Mouse (Mus musculus) heart, postnatal 0 days (tissue): ENCODE measurements around the gene Ndnf. TPM values are rescaled to one million over a fixed set of nuclear protein-coding genes. Genes with fewer than 3 reads are reported as not detected.

Experiments
- ATAC-seq: fragments of 200-750 bp; cut with Nextera tagmentation; 2 replicates; pipeline ENCODE4 v1.8.0; 2017; ENCODE audit warnings: low read depth, moderate number of reproducible peaks, moderate library complexity; ENCODE audit not compliant: insufficient read depth
- DNase-seq: peaks from one replicate; pipeline ENCODE4 v3.0.0-alpha.2; 2016; ENCODE audit warnings: low spot score
- H3K27ac ChIP-seq: fragments of 300-500 bp; sonication (generic); 2 replicates; pipeline ENCODE4 v1.5.1; 2014; ENCODE audit warnings: low read depth, mild to moderate bottlenecking
- H3K27me3 ChIP-seq: fragments of 300-500 bp; sonication (generic); 2 replicates; pipeline ENCODE4 v1.6.1; 2014; ENCODE audit warnings: low read length, mixed read lengths; ENCODE audit not compliant: control insufficient read depth, insufficient read depth
- H3K36me3 ChIP-seq: fragments of 300-500 bp; sonication (generic); replicated peaks from 2 replicates; pipeline ENCODE4 v1.6.1; 2014; ENCODE audit warnings: low read length, mixed read lengths; ENCODE audit not compliant: control insufficient read depth, insufficient read depth
- H3K4me1 ChIP-seq: fragments of 300-500 bp; sonication (generic); 2 replicates; pipeline ENCODE4 v1.6.1; 2014; ENCODE audit warnings: antibody characterized with exemption; ENCODE audit not compliant: control insufficient read depth, insufficient read depth
- H3K4me2 ChIP-seq: fragments of 300-500 bp; sonication (generic); 2 replicates; pipeline ENCODE4 v1.6.1; 2014; ENCODE audit warnings: low read depth, mild to moderate bottlenecking, low read length, moderate library complexity
- H3K4me3 ChIP-seq: fragments of 300-500 bp; sonication (generic); 2 replicates; pipeline ENCODE4 v1.5.1; 2014; ENCODE audit warnings: low read depth, low read length
- H3K9ac ChIP-seq: fragments of 300-500 bp; sonication (generic); replicated peaks from 2 replicates; pipeline ENCODE4 v1.6.1; 2014; ENCODE audit warnings: low read depth, low read length, mixed read lengths
- H3K9me3 ChIP-seq: fragments of 300-500 bp; sonication (generic); replicated peaks from 2 replicates; pipeline ENCODE4 v1.6.1; 2016; ENCODE audit warnings: low read length; ENCODE audit not compliant: control insufficient read depth
- CTCF ChIP-seq: IDR thresholded peaks from 2 replicates; pipeline ENCODE4 v1.5.1; 2016; ENCODE audit warnings: antibody characterized with exemption, control low read depth, low read depth
- EP300 ChIP-seq: IDR thresholded peaks from 2 replicates; pipeline ENCODE4 v1.6.1; 2016; ENCODE audit warnings: antibody characterized with exemption, low read depth
- WGBS: fragments of 180-500 bp; shearing (Covaris S2); extraction: QIAGEN DNeasy Blood & Tissue Kit; methylation state at CpG from one replicate; pipeline ENCODE4 v1.1.7; 2014; 5-methylcytosine and 5-hydroxymethylcytosine counted together
- polyA plus RNA-seq: library from polyadenylated mRNA; unstranded; fragments of >200 nt; fragmentation: Nextera tagmentation; extraction: Ambion mirVana; gene quantifications from 2 replicates; pipeline ENCODE4 v1.2.1, GENCODE M21; 2015
- total RNA-seq: library from RNA; depleted of rRNA; stranded (reverse); fragments of >200 nt; gene quantifications from 2 replicates; pipeline ENCODE4 v1.2.3, GENCODE M21; 2014; ENCODE audit warnings: low replicate concordance; rRNA removed

The Ndnf gene
- total and polyA plus RNA-seq, 2 experiments from 2014 or later, result 2.3 to 4.2 TPM

GRCm38 (mm10) chr6:65759174-65759573, 87.8 kb downstream of the Ndnf start:
- Histone ChIP-seq H3K27me3 (no peaks in the 10 kb centered on the region), H3K9me3 (no peaks in the 10 kb centered on the region), H3K4me3 (no peak overlapping the region), H3K4me1 (no peaks in the 10 kb centered on the region), H3K4me2 (no peak overlapping the region), H3K9ac (no peak overlapping the region), H3K27ac (no peak overlapping the region), H3K36me3 (no peaks in the 10 kb centered on the region)
- no peak for ATAC-seq
- 82% methylated on average over 5 of the region's 5 CpGs for WGBS
- DNase-seq, result no peak
- TF ChIP-seq EP300 (no peak), CTCF (no peak)

GRCm38 (mm10) chr6:65760073-65760472, 88.7 kb downstream of the Ndnf start:
- Histone ChIP-seq H3K27ac (no peak overlapping the region), H3K9me3 (no peaks in the 10 kb centered on the region), H3K27me3 (no peaks in the 10 kb centered on the region), H3K4me1 (0 out of 2 replicates have a peak, but pooled peaks cover 2% of the 10 kb centered on the region), H3K4me2 (no peak overlapping the region), H3K36me3 (no peaks in the 10 kb centered on the region), H3K9ac (no peak overlapping the region), H3K4me3 (no peak overlapping the region)
- WGBS, result 81% methylated on average over 3 of the region's 3 CpGs
- no peak for DNase-seq
- no peak for ATAC-seq
- no peak for TF ChIP-seq CTCF
- no peak for TF ChIP-seq EP300

Other genes starting within 250 kb of the Ndnf start
- gene Tnip3, start 146.3 kb upstream of the Ndnf start, total RNA-seq, result 4.4 TPM in 1 of 2 replicates, not detected in the other
- 2.0 and 2.1 TPM in 2 replicates for gene Tnip3, start 146.3 kb upstream of the Ndnf start, polyA plus RNA-seq
- gene Prdm5, start 107.4 kb downstream of the Ndnf start, total RNA-seq, result 8.5 and 14.3 TPM in 2 replicates
- gene Prdm5, start 107.4 kb downstream of the Ndnf start, polyA plus RNA-seq, result 12.5 and 12.6 TPM in 2 replicates